Mouse (Mus musculus): ENCODE data around the gene Mul1. TPM values are rescaled to one million over a fixed set of nuclear protein-coding genes. Genes with fewer than 3 reads are reported as not detected.

Mul1 gene
- polyA plus RNA-seq, 1 experiment, result 26.5 TPM

- H3K79me2 ChIP-seq (ENCODE audit: control insufficient read depth, insufficient read depth), result no peaks in the 10 kb centered on the region
- no peak overlapping the region for H3ac ChIP-seq (ENCODE audit: control insufficient read depth, insufficient read length, low read depth)
- H3K4me3 ChIP-seq (ENCODE audit: insufficient read depth, poor library complexity, severe bottlenecking), result no peak overlapping the region
- H3K27me3 ChIP-seq (ENCODE audit: control insufficient read depth, insufficient read depth, insufficient read length), result peaks cover 28% of the 10 kb centered on the region
- no peaks in the 10 kb centered on the region for H3K79me3 ChIP-seq (ENCODE audit: low read depth)
- no peaks in the 10 kb centered on the region for H3K36me3 ChIP-seq (ENCODE audit: control insufficient read depth, insufficient read depth)
- TF ChIP-seq USF1 (IDR thresholded peaks at IDR 0.05; ENCODE audit: low read depth) (no peak), FOSL1 (IDR thresholded peaks at IDR 0.05; ENCODE audit: insufficient read depth, low read length, poor library complexity, severe bottlenecking) (no peak), MYOG (IDR thresholded peaks at IDR 0.05; ENCODE audit: control insufficient read depth, extremely low read depth, insufficient read length) (no peak), CTCF (IDR thresholded peaks at IDR 0.05; ENCODE audit: control insufficient read depth, insufficient read depth, insufficient read length) (no peak), MAX (IDR thresholded peaks at IDR 0.05) (no peak), MYOD1 (IDR thresholded peaks at IDR 0.05; ENCODE audit: control insufficient read depth, insufficient read length, low read depth) (no peak), CEBPB (IDR thresholded peaks at IDR 0.05; ENCODE audit: low read depth) (no peak)
Observed at GRCm38 (mm10) chr4:138471241-138471640, 36.8 kb downstream of the Mul1 start.

DNA sequence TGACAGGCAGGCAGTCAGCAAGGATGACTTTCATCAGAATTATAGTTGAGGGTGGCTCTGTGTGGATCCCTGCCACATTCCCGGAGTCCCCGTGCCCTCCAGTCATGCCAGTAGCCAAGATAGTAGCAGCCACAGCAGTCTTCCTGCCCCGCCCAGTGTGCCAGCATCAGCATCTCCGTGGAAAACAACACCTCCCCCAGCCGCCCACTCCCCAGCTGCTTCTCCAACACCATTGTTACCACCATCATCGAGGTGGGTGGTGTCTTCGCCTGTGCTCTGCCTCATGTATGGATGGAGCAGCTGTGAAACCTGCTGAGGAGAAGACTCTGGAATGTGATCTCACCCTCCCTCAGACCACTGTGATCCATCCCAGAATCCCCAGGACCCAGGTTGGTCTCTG, 45.1 kb downstream of the Mul1 start:
- no peak overlapping the region for H3K4me3 ChIP-seq (ENCODE audit: insufficient read depth, poor library complexity, severe bottlenecking)
- H3ac ChIP-seq (ENCODE audit: control insufficient read depth, insufficient read length, low read depth), result no peak overlapping the region
- no peaks in the 10 kb centered on the region for H3K36me3 ChIP-seq (ENCODE audit: control insufficient read depth, insufficient read depth)
- TF ChIP-seq MYOG (IDR thresholded peaks at IDR 0.05; ENCODE audit: control insufficient read depth, extremely low read depth, insufficient read length), result no peak
- TF ChIP-seq CEBPB (IDR thresholded peaks at IDR 0.05; ENCODE audit: low read depth), result no peak
- TF ChIP-seq MAX (IDR thresholded peaks at IDR 0.05), result no peak
- no peak for TF ChIP-seq USF1 (IDR thresholded peaks at IDR 0.05; ENCODE audit: low read depth)
- no peak for TF ChIP-seq MYOD1 (IDR thresholded peaks at IDR 0.05; ENCODE audit: control insufficient read depth, insufficient read length, low read depth)
- no peak for TF ChIP-seq FOSL1 (IDR thresholded peaks at IDR 0.05; ENCODE audit: insufficient read depth, low read length, poor library complexity, severe bottlenecking)
- TF ChIP-seq CTCF (IDR thresholded peaks at IDR 0.05; ENCODE audit: control insufficient read depth, insufficient read depth, insufficient read length), result no peak
- no peaks in the 10 kb centered on the region for H3K79me3 ChIP-seq (ENCODE audit: low read depth)
- H3K79me2 ChIP-seq (ENCODE audit: control insufficient read depth, insufficient read depth), result no peaks in the 10 kb centered on the region
- H3K27me3 ChIP-seq (ENCODE audit: control insufficient read depth, insufficient read depth, insufficient read length), result peaks cover 68% of the 10 kb centered on the region

- Histone ChIP-seq H3K79me3 (ENCODE audit: low read depth) (no peaks in the 10 kb centered on the region), H3K27me3 (ENCODE audit: control insufficient read depth, insufficient read depth, insufficient read length) (peaks cover 62% of the 10 kb centered on the region), H3K4me3 (ENCODE audit: insufficient read depth, poor library complexity, severe bottlenecking) (no peak overlapping the region), H3ac (ENCODE audit: control insufficient read depth, insufficient read length, low read depth) (no peak overlapping the region), H3K79me2 (ENCODE audit: control insufficient read depth, insufficient read depth) (no peaks in the 10 kb centered on the region), H3K36me3 (ENCODE audit: control insufficient read depth, insufficient read depth) (no peaks in the 10 kb centered on the region)
- TF ChIP-seq MYOD1 (IDR thresholded peaks at IDR 0.05; ENCODE audit: control insufficient read depth, insufficient read length, low read depth), result no peak
- no peak for TF ChIP-seq MYOG (IDR thresholded peaks at IDR 0.05; ENCODE audit: control insufficient read depth, extremely low read depth, insufficient read length)
- no peak for TF ChIP-seq CEBPB (IDR thresholded peaks at IDR 0.05; ENCODE audit: low read depth)
- TF ChIP-seq USF1 (IDR thresholded peaks at IDR 0.05; ENCODE audit: low read depth), result no peak
- no peak for TF ChIP-seq MAX (IDR thresholded peaks at IDR 0.05)
- no peak for TF ChIP-seq CTCF (IDR thresholded peaks at IDR 0.05; ENCODE audit: control insufficient read depth, insufficient read depth, insufficient read length)
- no peak for TF ChIP-seq FOSL1 (IDR thresholded peaks at IDR 0.05; ENCODE audit: insufficient read depth, low read length, poor library complexity, severe bottlenecking)
Observed at GRCm38 (mm10) chr4:138480962-138481361, 46.5 kb downstream of the Mul1 start.

DNA sequence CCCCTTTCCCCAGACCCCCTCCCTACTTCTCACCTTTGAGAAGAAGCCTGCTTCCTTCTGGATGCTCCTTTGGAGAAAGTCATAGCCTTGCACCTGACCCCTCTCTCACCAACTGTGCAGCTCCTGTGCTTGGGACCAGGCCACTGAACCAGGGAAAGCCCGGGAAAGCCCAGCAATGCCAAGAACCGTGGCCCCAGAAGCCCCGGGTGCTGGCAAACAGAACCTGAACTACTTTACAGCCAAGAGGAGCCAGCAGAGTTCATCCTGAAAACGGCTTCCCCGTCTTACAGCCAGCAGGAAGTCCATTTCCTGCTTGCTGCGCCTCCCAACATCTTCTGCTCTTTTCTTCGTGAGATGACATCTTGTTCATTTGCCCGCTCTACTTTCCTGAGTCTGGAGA, 48.2 kb downstream of the Mul1 start:
- H3K27me3 ChIP-seq (ENCODE audit: control insufficient read depth, insufficient read depth, insufficient read length), result peaks cover 54% of the 10 kb centered on the region
- no peak overlapping the region for H3K4me3 ChIP-seq (ENCODE audit: insufficient read depth, poor library complexity, severe bottlenecking)
- H3K79me3 ChIP-seq (ENCODE audit: low read depth), result no peaks in the 10 kb centered on the region
- no peaks in the 10 kb centered on the region for H3K79me2 ChIP-seq (ENCODE audit: control insufficient read depth, insufficient read depth)
- no peak for TF ChIP-seq MYOD1 (IDR thresholded peaks at IDR 0.05; ENCODE audit: control insufficient read depth, insufficient read length, low read depth)
- no peak for TF ChIP-seq MYOG (IDR thresholded peaks at IDR 0.05; ENCODE audit: control insufficient read depth, extremely low read depth, insufficient read length)
- TF ChIP-seq MAX (IDR thresholded peaks at IDR 0.05), result no peak
- no peak for TF ChIP-seq USF1 (IDR thresholded peaks at IDR 0.05; ENCODE audit: low read depth)
- H3ac ChIP-seq (ENCODE audit: control insufficient read depth, insufficient read length, low read depth), result no peak overlapping the region
- H3K36me3 ChIP-seq (ENCODE audit: control insufficient read depth, insufficient read depth), result no peaks in the 10 kb centered on the region

- Histone ChIP-seq H3K79me3 (ENCODE audit: low read depth) (no peaks in the 10 kb centered on the region), H3K36me3 (ENCODE audit: control insufficient read depth, insufficient read depth) (no peaks in the 10 kb centered on the region), H3K4me3 (ENCODE audit: insufficient read depth, poor library complexity, severe bottlenecking) (no peak overlapping the region), H3K79me2 (ENCODE audit: control insufficient read depth, insufficient read depth) (no peaks in the 10 kb centered on the region), H3ac (ENCODE audit: control insufficient read depth, insufficient read length, low read depth) (no peak overlapping the region), H3K27me3 (ENCODE audit: control insufficient read depth, insufficient read depth, insufficient read length) (peaks cover 24% of the 10 kb centered on the region)
- TF ChIP-seq CEBPB (IDR thresholded peaks at IDR 0.05; ENCODE audit: low read depth), result no peak
- TF ChIP-seq FOSL1 (IDR thresholded peaks at IDR 0.05; ENCODE audit: insufficient read depth, low read length, poor library complexity, severe bottlenecking), result no peak
- no peak for TF ChIP-seq MYOG (IDR thresholded peaks at IDR 0.05; ENCODE audit: control insufficient read depth, extremely low read depth, insufficient read length)
- TF ChIP-seq MYOD1 (IDR thresholded peaks at IDR 0.05; ENCODE audit: control insufficient read depth, insufficient read length, low read depth), result no peak
- TF ChIP-seq CTCF (IDR thresholded peaks at IDR 0.05; ENCODE audit: control insufficient read depth, insufficient read depth, insufficient read length), result no peak
- no peak for TF ChIP-seq MAX (IDR thresholded peaks at IDR 0.05)
- TF ChIP-seq USF1 (IDR thresholded peaks at IDR 0.05; ENCODE audit: low read depth), result no peak
Observed at GRCm38 (mm10) chr4:138488241-138488640, 53.8 kb downstream of the Mul1 start.

- TF ChIP-seq FOSL1 (IDR thresholded peaks at IDR 0.05; ENCODE audit: insufficient read depth, low read length, poor library complexity, severe bottlenecking), result no peak
- TF ChIP-seq USF1 (IDR thresholded peaks at IDR 0.05; ENCODE audit: low read depth), result no peak
- no peak for TF ChIP-seq MYOG (IDR thresholded peaks at IDR 0.05; ENCODE audit: control insufficient read depth, extremely low read depth, insufficient read length)
- TF ChIP-seq CTCF (IDR thresholded peaks at IDR 0.05; ENCODE audit: control insufficient read depth, insufficient read depth, insufficient read length), result no peak
- TF ChIP-seq MAX (IDR thresholded peaks at IDR 0.05), result no peak
- no peak for TF ChIP-seq MYOD1 (IDR thresholded peaks at IDR 0.05; ENCODE audit: control insufficient read depth, insufficient read length, low read depth)
- TF ChIP-seq CEBPB (IDR thresholded peaks at IDR 0.05; ENCODE audit: low read depth), result no peak
- H3K4me3 ChIP-seq (ENCODE audit: insufficient read depth, poor library complexity, severe bottlenecking), result no peak overlapping the region
- no peak overlapping the region for H3ac ChIP-seq (ENCODE audit: control insufficient read depth, insufficient read length, low read depth)
- H3K36me3 ChIP-seq (ENCODE audit: control insufficient read depth, insufficient read depth), result no peaks in the 10 kb centered on the region
- no peaks in the 10 kb centered on the region for H3K79me2 ChIP-seq (ENCODE audit: control insufficient read depth, insufficient read depth)
- H3K79me3 ChIP-seq (ENCODE audit: low read depth), result no peaks in the 10 kb centered on the region
- peaks cover 15% of the 10 kb centered on the region for H3K27me3 ChIP-seq (ENCODE audit: control insufficient read depth, insufficient read depth, insufficient read length)
Observed at GRCm38 (mm10) chr4:138491088-138491487, 56.6 kb downstream of the Mul1 start.

Other genes starting within 250 kb of the Mul1 start
- gene Hp1bp3, start 218.4 kb upstream of the Mul1 start, polyA plus RNA-seq (2012; fragmentation: generic; extraction: Trizol), result 54.3 TPM
- gene Sh2d5, start 184.3 kb upstream of the Mul1 start, polyA plus RNA-seq (2012; fragmentation: generic; extraction: Trizol), result 0.15 TPM
- gene Kif17, start 184.2 kb upstream of the Mul1 start, polyA plus RNA-seq (2012; fragmentation: generic; extraction: Trizol), result 0.02 TPM
- 204 TPM for gene Ddost, start 129.9 kb upstream of the Mul1 start, polyA plus RNA-seq (2012; fragmentation: generic; extraction: Trizol)
- 9.7 TPM for gene Pink1, start 108.4 kb upstream of the Mul1 start, polyA plus RNA-seq (2012; fragmentation: generic; extraction: Trizol)
- 8.7 TPM for gene Cda, start 66.7 kb upstream of the Mul1 start, polyA plus RNA-seq (2012; fragmentation: generic; extraction: Trizol)
- not detected for gene Fam43b, start 38.1 kb upstream of the Mul1 start, polyA plus RNA-seq (2012; fragmentation: generic; extraction: Trizol)
- gene Camk2n1, start 19.6 kb downstream of the Mul1 start, polyA plus RNA-seq (2012; fragmentation: generic; extraction: Trizol), result 0.48 TPM
- gene Vwa5b1, start 201.2 kb downstream of the Mul1 start, polyA plus RNA-seq (2012; fragmentation: generic; extraction: Trizol), result not detected